Mouse (Mus musculus): ENCODE data around the gene Vmn1r176.
"Not testable (repeated sequence)": the region's sequence is repeated elsewhere in the genome, so short reads cannot be mapped to it uniquely, and the experiment has no call there.

Gene Vmn1r176

DNA sequence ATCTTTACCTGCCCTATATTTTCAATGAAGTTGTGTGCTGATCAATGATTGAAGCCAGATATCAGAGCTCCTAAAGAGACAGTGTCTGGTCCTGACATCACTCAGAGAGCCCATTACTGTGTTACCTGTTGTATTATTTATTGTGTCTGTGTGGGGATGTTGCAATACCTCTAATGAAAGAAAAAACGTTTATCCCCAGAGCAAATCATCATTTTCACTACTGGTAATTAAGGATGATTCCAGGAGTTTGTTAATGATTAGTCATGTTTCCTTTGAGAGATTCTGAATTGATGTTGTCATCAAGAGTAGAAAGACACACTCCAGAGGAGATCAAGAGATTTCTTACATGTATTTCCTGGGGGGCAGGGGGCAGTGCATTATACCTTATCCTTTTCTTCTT is at the start of gene Vmn1r176:
Gene Vmn1r176 (minus strand): TSS at position 101 of the 400 bp plus-strand sequence.
- POLR2A ChIA-PET, CTCF ChIA-PET: not testable (repeated sequence)

GRCm38 (mm10) chr7:23876918-23877317 is 39.7 kb upstream of the Vmn1r176 start:
- POLR2A ChIA-PET, CTCF ChIA-PET: not testable (repeated sequence)

DNA sequence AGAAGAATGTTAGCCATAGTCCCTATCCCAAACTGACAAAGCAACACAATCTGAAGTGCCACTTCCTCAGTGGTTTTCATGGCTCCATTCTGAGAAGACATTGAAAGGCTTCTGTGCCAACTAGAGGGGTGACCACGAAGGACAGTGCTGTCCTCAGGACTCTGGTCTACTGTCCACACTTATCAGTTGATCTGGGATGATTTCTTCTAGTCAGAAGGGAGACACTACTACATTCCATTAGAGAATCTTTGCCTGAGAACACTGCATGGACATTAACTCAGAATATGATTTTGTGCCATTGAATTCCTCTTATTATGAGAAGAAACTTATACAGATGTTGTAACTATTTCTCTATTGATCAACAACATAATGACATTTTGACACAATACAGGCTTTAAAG is 29.2 kb upstream of the Vmn1r176 start, which contains the start of gene Vmn1r177:
Gene Vmn1r177 (minus strand): TSS at position 101 of the 400 bp plus-strand sequence.
- POLR2A ChIA-PET, CTCF ChIA-PET: not testable (repeated sequence)

- CTCF ChIA-PET, POLR2A ChIA-PET: not testable (repeated sequence)
These were observed 26.6 kb downstream of the Vmn1r176 start, which contains the start of gene Vmn1r175 for GRCm38 (mm10) chr7:23810543-23810942. Gene Vmn1r175, minus strand, starts transcription at chr7:23810643.

DNA sequence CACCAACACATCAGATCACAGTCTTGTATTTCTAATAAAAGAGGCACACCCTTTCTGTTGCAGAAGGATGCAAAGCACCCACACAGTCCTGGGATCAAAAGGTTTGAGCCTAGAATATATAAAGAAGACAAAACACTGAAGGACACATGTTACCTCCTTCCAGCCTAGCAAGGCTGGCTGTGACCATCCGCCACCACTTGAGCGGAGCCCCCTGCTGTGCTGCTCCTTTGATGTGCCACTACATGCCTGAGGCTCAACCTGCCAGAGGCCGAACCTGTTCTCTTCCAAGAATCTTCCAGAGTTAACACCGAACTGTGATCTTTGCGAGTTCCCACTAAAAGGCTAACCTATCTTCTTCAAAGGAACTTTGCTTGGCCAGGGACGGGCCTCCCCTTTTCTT is 52.6 kb downstream of the Vmn1r176 start:
- POLR2A ChIA-PET, result no interaction called here
- CTCF ChIA-PET, result no interaction called here

All from embryonic stem cell, embryonic (primary cell).